Mouse (Mus musculus) intestine, embryonic 16.5 days (tissue): ENCODE data around the gene Pip5k1c. TPM values are rescaled to one million over a fixed set of nuclear protein-coding genes. Genes with fewer than 3 reads are reported as not detected.

Experiments
- ATAC-seq: fragments of 200-750 bp; cut with Nextera tagmentation; 2 replicates; pipeline ENCODE4 v1.8.0; 2017; ENCODE audit warnings: moderate TSS enrichment, moderate library complexity
- H3K27ac ChIP-seq: fragments of 300-500 bp; sonication (generic); 2 replicates; pipeline ENCODE4 v1.5.1; 2014; ENCODE audit warnings: mild to moderate bottlenecking, low read length
- H3K27me3 ChIP-seq: fragments of 300-500 bp; sonication (generic); replicated peaks from 2 replicates; pipeline ENCODE4 v1.6.1; 2014; ENCODE audit warnings: low read length, control low read depth, mixed read lengths; ENCODE audit not compliant: control insufficient read depth, insufficient read depth
- H3K36me3 ChIP-seq: fragments of 300-500 bp; sonication (generic); 2 replicates; pipeline ENCODE4 v1.6.1; 2014; ENCODE audit warnings: low read length, control low read depth; ENCODE audit not compliant: control insufficient read depth, insufficient read depth
- H3K4me1 ChIP-seq: fragments of 300-500 bp; sonication (generic); 2 replicates; pipeline ENCODE4 v1.6.1; 2014; ENCODE audit warnings: low read length, control low read depth, mixed read lengths; ENCODE audit not compliant: control insufficient read depth, insufficient read depth
- H3K4me2 ChIP-seq: fragments of 300-500 bp; sonication (generic); 2 replicates; pipeline ENCODE4 v1.6.1; 2014; ENCODE audit warnings: low read depth, low read length, control low read depth
- H3K4me3 ChIP-seq: fragments of 300-500 bp; sonication (generic); 2 replicates; pipeline ENCODE4 v1.5.1; 2014; ENCODE audit warnings: mild to moderate bottlenecking, low read length
- H3K9ac ChIP-seq: fragments of 300-500 bp; sonication (generic); 2 replicates; pipeline ENCODE4 v1.6.1; 2014; ENCODE audit warnings: low read depth, low read length
- H3K9me3 ChIP-seq: fragments of 300-500 bp; sonication (generic); 2 replicates; pipeline ENCODE4 v1.6.1; 2016; ENCODE audit warnings: low read length, control low read depth; ENCODE audit not compliant: control insufficient read depth
- WGBS: fragments of 180-500 bp; shearing (Covaris S2); extraction: QIAGEN DNeasy Blood & Tissue Kit; methylation state at CpG from one replicate; pipeline ENCODE4 v1.1.7; 2014; 5-methylcytosine and 5-hydroxymethylcytosine counted together
- polyA plus RNA-seq: library from polyadenylated mRNA; unstranded; fragments of >200 nt; fragmentation: Nextera tagmentation; extraction: Ambion mirVana; gene quantifications from 2 replicates; pipeline ENCODE4 v1.2.1, GENCODE M21; 2015

Gene Pip5k1c
- polyA plus RNA-seq, 1 experiment from 2014 or later: 35.4 TPM

GRCm38 (mm10) chr10:81257158-81258039, 35.4 kb upstream of the Pip5k1c start:
- H3K9me3 ChIP-seq: peaks cover 10% of the 10 kb centered on the region; the same call in 1 of the 2 replicates
- H3K9ac ChIP-seq: peak overlapping the region; percentile 57
- no peaks in the 10 kb centered on the region for H3K36me3 ChIP-seq
- H3K27ac ChIP-seq: no peak overlapping the region
- peak overlapping the region; percentile 51 for H3K4me3 ChIP-seq
- peaks cover 50% of the 10 kb centered on the region for H3K27me3 ChIP-seq
- 0 out of 2 replicates have a peak, but pooled peaks have one; percentile 22 for ATAC-seq
- H3K4me2 ChIP-seq: peak overlapping the region; percentile 89
- H3K4me1 ChIP-seq: peaks cover 10% of the 10 kb centered on the region
- 1% methylated on average over 62 of the region's 62 CpGs for WGBS

GRCm38 (mm10) chr10:81259225-81259884, 33.4 kb upstream of the Pip5k1c start:
- H3K4me3 ChIP-seq: no peak overlapping the region
- no peak overlapping the region for H3K4me2 ChIP-seq
- no peak overlapping the region for H3K9ac ChIP-seq
- H3K27ac ChIP-seq: no peak overlapping the region
- peaks cover 8% of the 10 kb centered on the region for H3K4me1 ChIP-seq
- H3K9me3 ChIP-seq: peaks cover 10% of the 10 kb centered on the region; the same call in 1 of the 2 replicates
- peaks cover 7% of the 10 kb centered on the region; the same call in 1 of the 2 replicates for H3K36me3 ChIP-seq
- no peak for ATAC-seq
- 42% methylated on average over 21 of the region's 21 CpGs for WGBS
- H3K27me3 ChIP-seq: peaks cover 32% of the 10 kb centered on the region

DNA sequence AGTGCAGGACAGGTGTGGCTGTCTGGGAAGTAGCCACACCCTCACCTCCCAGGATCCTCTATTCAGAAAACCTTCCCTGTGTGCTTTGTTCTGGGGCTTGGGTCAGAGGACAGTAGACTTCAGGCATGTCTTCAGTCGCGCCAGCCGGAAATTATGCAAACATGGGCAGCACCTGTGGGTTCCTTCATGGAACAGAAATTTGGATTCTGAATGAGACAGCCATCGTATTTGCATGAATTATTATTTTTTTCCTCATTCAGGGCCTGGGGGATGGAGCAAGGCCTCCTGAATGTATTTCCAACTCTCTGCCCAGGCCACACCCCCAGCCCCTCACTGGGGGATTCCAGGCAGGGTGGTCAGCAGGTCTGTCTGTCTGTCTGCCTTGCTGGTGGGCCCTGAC, 31.7 kb upstream of the Pip5k1c start:
- Histone ChIP-seq H3K4me3 (no peak overlapping the region), H3K27me3 (peaks cover 26% of the 10 kb centered on the region; the same call in 1 of the 2 replicates), H3K4me2 (no peak overlapping the region), H3K9me3 (peaks cover 10% of the 10 kb centered on the region; the same call in 1 of the 2 replicates), H3K27ac (no peak overlapping the region), H3K4me1 (peaks cover 15% of the 10 kb centered on the region), H3K9ac (no peak overlapping the region), H3K36me3 (peaks cover 15% of the 10 kb centered on the region; the same call in 1 of the 2 replicates)
- 90% methylated on average over 4 of the region's 4 CpGs for WGBS
- ATAC-seq: no peak

DNA sequence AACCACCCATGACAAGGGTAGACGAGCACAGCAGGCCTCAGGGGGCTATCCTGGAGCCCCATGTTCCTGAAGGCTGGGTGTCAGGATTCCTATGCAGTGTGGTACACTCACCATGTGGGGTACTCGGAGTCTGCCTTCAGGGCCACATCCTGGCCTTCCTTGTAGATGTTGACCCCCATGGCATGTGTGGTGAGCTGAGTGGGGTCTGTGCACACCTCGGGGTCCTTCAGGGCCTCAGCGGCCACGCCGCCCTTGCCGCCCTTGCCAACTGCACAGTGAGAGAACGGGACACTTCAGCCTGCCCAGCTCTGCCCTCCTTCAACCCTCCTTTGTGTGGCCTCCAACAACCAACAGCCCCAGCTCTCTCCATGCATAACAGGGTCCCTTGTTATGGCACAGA, 27.2 kb upstream of the Pip5k1c start:
- WGBS: 94% methylated on average over 8 of the region's 8 CpGs
- Histone ChIP-seq H3K36me3 (peaks cover 15% of the 10 kb centered on the region; the same call in 1 of the 2 replicates), H3K4me3 (peak overlapping the region; percentile 68), H3K4me2 (peak overlapping the region; percentile 65), H3K27me3 (no peaks in the 10 kb centered on the region), H3K9me3 (peaks cover 5% of the 10 kb centered on the region; the same call in 1 of the 2 replicates), H3K4me1 (peaks cover 18% of the 10 kb centered on the region), H3K27ac (no peak overlapping the region), H3K9ac (peak overlapping the region; percentile 82)
- no peak for ATAC-seq

- Histone ChIP-seq H3K9me3 (no peaks in the 10 kb centered on the region), H3K27me3 (no peaks in the 10 kb centered on the region), H3K4me2 (peak within 1 kb of the TSS; percentile 84), H3K4me3 (peak within 1 kb of the TSS; percentile 79), H3K9ac (peak within 1 kb of the TSS; percentile 90), H3K27ac (peak within 1 kb of the TSS; percentile 76), H3K4me1 (peaks cover 18% of the 10 kb centered on the region), H3K36me3 (peaks cover 23% of the 10 kb centered on the region)
- ATAC-seq: peak; percentile 94
- under 1% methylated on average over 48 of the region's 48 CpGs for whole genome bisulfite sequencing
Observed at GRCm38 (mm10) chr10:81266211-81267105, 26.3 kb upstream of the Pip5k1c start, which contains the start of the genes Mrpl54 and Apba3. TSS of gene Mrpl54 (minus strand) at chr10:81266934. TSS of gene Apba3 (plus strand) at chr10:81266960.

DNA sequence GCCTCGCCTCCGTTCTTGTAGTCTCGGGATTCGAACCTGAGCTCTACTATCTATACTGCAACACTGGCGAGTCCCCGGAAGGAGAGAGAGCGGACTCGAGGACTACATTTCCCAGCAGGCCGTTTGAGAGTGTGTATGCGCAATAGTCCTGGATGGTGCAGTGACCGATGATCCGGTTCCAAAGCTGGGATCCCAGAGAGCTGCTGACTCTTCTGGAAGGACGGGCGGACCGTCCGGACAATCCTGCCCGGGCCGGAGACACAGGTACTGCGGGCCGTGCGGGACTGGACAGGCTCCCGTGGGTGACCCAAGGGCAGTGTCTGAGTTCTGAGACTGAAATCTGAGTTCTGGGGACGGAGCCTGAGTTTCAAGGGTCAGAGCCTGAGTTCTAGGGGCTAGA, 24.7 kb upstream of the Pip5k1c start:
- Histone ChIP-seq H3K27ac (peak overlapping the region; percentile 60), H3K4me1 (peaks cover 25% of the 10 kb centered on the region), H3K36me3 (peaks cover 38% of the 10 kb centered on the region), H3K4me3 (peak overlapping the region; percentile 79), H3K9ac (peak overlapping the region; percentile 90), H3K4me2 (peak overlapping the region; percentile 84), H3K27me3 (no peaks in the 10 kb centered on the region), H3K9me3 (no peaks in the 10 kb centered on the region)
- ATAC-seq: peak; percentile 60
- WGBS: 2% methylated on average over 23 of the region's 23 CpGs

GRCm38 (mm10) chr10:81268643-81269412, 23.9 kb upstream of the Pip5k1c start:
- peaks cover 25% of the 10 kb centered on the region for H3K4me1 ChIP-seq
- H3K36me3 ChIP-seq: peaks cover 44% of the 10 kb centered on the region
- H3K9me3 ChIP-seq: no peaks in the 10 kb centered on the region
- peak overlapping the region; percentile 84 for H3K4me2 ChIP-seq
- peak overlapping the region; percentile 79 for H3K4me3 ChIP-seq
- WGBS: 74% methylated on average over 16 of the region's 16 CpGs
- no peak for ATAC-seq
- peak overlapping the region; percentile 90 for H3K9ac ChIP-seq
- peak overlapping the region; percentile 60 for H3K27ac ChIP-seq
- H3K27me3 ChIP-seq: no peaks in the 10 kb centered on the region

- no peaks in the 10 kb centered on the region for H3K27me3 ChIP-seq
- no peaks in the 10 kb centered on the region for H3K9me3 ChIP-seq
- WGBS: 91% methylated on average over 21 of the region's 21 CpGs
- H3K27ac ChIP-seq: no peak overlapping the region
- no peak overlapping the region for H3K4me2 ChIP-seq
- ATAC-seq: peak; percentile 12
- peaks cover 17% of the 10 kb centered on the region for H3K4me1 ChIP-seq
- no peak overlapping the region for H3K9ac ChIP-seq
- H3K4me3 ChIP-seq: no peak overlapping the region
- H3K36me3 ChIP-seq: peaks cover 31% of the 10 kb centered on the region
Observed at GRCm38 (mm10) chr10:81272356-81272755, 20.4 kb upstream of the Pip5k1c start.
